Mouse (Mus musculus) testis, postnatal 10 days (tissue): ENCODE results near the gene Abraxas1.

Experiments used
- DNase-seq: peaks from one replicate; pipeline ENCODE4 v3.0.0; 2021; ENCODE audit warnings: low spot score

Abraxas1 gene

GRCm38 (mm10) chr5:100822826-100823225 is 2.1 kb upstream of the Abraxas1 start:
- no peak for DNase-seq

- DNase-seq: no peak
These were observed 610 bp upstream of the Abraxas1 start for GRCm38 (mm10) chr5:100821375-100821774.

- no peak for DNase-seq
These were observed 941 bp downstream of the Abraxas1 start for GRCm38 (mm10) chr5:100819568-100820480.

GRCm38 (mm10) chr5:100818341-100818740 is 2.4 kb downstream of the Abraxas1 start:
- DNase-seq: no peak

- peak; percentile 93 for DNase-seq
These were observed 22.5 kb downstream of the Abraxas1 start, which contains the start of the genes Helq and Mrps18c for GRCm38 (mm10) chr5:100798165-100798860. Gene Helq (minus strand): TSS chr5:100798598. Gene Mrps18c (plus strand): TSS chr5:100798627.

- no peak for DNase-seq
These were observed 26.7 kb downstream of the Abraxas1 start for GRCm38 (mm10) chr5:100794084-100794483.

GRCm38 (mm10) chr5:100792261-100792660 is 28.5 kb downstream of the Abraxas1 start:
- no peak for DNase-seq

- no peak for DNase-seq
These were observed 33.2 kb downstream of the Abraxas1 start for GRCm38 (mm10) chr5:100787527-100787926.

- no peak for DNase-seq
These were observed 41.8 kb downstream of the Abraxas1 start for GRCm38 (mm10) chr5:100779002-100779401.

GRCm38 (mm10) chr5:100776900-100777299 is 43.9 kb downstream of the Abraxas1 start:
- DNase-seq: no peak

GRCm38 (mm10) chr5:100775778-100776404 is 44.9 kb downstream of the Abraxas1 start:
- no peak for DNase-seq

- DNase-seq: no peak
These were observed 49.2 kb downstream of the Abraxas1 start for GRCm38 (mm10) chr5:100771575-100771974.

- DNase-seq: no peak
These were observed 54.7 kb downstream of the Abraxas1 start for GRCm38 (mm10) chr5:100766026-100766425.

GRCm38 (mm10) chr5:100761736-100762135 is 59.0 kb downstream of the Abraxas1 start:
- DNase-seq: no peak

- no peak for DNase-seq
These were observed 60.6 kb downstream of the Abraxas1 start for GRCm38 (mm10) chr5:100760049-100760663.

- no peak for DNase-seq
These were observed 62.6 kb downstream of the Abraxas1 start for GRCm38 (mm10) chr5:100758121-100758520.
